Mouse (Mus musculus) ovary, postnatal 36 days (tissue): Measurements from ENCODE around the gene Enox1.
"Not testable (repeated sequence)": the region's sequence is repeated elsewhere in the genome, so short reads cannot be mapped to it uniquely, and the experiment has no call there.

Experiments used
- DNase-seq: peaks from one replicate; pipeline ENCODE4 v3.0.0; 2022; ENCODE audit warnings: low spot score, mixed read lengths

Gene Enox1

GRCm38 (mm10) chr14:77156222-77156910, at the start of gene Enox1:
Enox1 (plus strand) TSS chr14:77156763.
- peak; percentile 58 for DNase-seq

- not testable (repeated sequence) for DNase-seq
These were observed 45.9 kb upstream of the Enox1 start for GRCm38 (mm10) chr14:77110622-77111021.

GRCm38 (mm10) chr14:77130612-77131011, 26.0 kb upstream of the Enox1 start:
- no peak for DNase-seq

- DNase-seq, result no peak
These were observed 19.6 kb upstream of the Enox1 start for GRCm38 (mm10) chr14:77136936-77137335.

- peak; percentile 51 for DNase-seq
These were observed 15.0 kb upstream of the Enox1 start for GRCm38 (mm10) chr14:77141324-77142282.

- no peak for DNase-seq
These were observed 11.5 kb upstream of the Enox1 start for GRCm38 (mm10) chr14:77145103-77145502.

- DNase-seq, result no peak
These were observed 8.9 kb upstream of the Enox1 start for GRCm38 (mm10) chr14:77147635-77148034.

GRCm38 (mm10) chr14:77150556-77150955, 6.0 kb upstream of the Enox1 start:
- DNase-seq, result no peak

- DNase-seq, result no peak
These were observed 5.1 kb upstream of the Enox1 start for GRCm38 (mm10) chr14:77151431-77151830.

DNA sequence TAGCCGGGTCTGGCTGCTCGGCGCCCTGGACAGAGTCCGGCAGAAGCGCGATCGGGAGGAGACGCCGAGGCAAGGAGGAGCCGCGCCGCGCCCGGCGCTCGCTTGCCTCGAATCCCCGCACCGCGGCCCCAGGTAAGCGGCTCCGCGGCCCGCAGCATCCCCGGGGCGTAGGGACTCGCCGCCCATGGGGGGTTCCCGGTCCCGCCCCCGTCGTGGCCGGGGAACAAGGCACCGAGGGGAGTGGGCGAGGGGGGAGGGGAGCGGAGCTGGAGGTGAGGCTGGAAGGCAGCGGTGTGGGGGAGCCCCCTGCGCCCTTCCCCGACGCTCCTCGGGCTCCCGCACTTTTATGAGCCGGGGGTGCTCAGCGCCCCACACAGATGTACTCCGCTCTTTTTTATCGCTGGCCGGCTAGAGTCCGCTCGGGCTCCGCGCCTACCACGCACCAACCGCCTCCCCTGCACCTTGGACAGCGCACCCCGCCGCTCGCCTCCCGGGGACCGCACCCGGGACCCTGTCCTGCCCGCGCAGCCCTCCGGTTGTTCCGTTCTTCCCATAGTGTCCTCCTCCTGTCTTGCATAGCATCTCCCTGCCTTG, 445 bp downstream of the Enox1 start:
- peak; percentile 49 for DNase-seq

DNA sequence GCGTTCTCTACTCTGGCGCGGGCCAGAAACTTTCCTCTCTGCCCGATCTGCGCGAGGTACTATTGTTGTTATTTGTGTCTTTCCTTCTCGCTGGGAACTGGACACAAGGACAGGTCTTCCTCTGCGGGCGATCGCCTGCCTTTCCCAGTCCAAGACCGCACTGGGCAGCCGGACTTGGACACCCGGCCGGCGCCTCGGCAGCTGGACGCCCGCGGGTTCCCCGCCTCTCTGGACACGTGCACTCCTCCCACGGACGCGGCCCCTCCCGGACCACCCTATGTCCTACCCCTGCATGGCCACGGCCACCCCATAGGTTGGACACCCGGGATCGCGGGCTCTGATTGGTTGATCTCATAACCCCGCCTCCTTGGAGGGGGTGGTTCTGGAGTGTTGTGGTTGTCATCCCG, 945 bp downstream of the Enox1 start:
- peak; percentile 54 for DNase-seq

- DNase-seq, result no peak
These were observed 2.8 kb downstream of the Enox1 start for GRCm38 (mm10) chr14:77159397-77159796.

DNA sequence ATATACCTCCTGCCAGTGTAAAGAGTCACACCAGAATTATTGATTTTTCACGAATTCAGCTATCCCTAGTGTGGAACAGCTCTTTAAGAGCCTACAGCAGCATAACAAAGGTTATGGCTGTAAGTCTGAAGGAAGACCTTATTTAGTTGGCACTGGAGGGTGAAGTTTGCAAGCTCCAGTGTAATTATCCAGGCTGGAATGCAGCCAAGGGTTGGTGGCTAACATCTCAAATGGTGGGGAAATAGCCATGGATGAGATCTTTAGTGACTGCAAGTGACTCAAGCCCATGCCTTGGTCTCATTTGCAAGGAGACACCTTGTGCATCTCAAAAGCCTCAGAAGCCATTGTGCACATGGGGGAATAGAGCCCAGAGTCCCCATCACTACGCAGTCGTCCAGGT, 5.9 kb downstream of the Enox1 start:
- no peak for DNase-seq

DNA sequence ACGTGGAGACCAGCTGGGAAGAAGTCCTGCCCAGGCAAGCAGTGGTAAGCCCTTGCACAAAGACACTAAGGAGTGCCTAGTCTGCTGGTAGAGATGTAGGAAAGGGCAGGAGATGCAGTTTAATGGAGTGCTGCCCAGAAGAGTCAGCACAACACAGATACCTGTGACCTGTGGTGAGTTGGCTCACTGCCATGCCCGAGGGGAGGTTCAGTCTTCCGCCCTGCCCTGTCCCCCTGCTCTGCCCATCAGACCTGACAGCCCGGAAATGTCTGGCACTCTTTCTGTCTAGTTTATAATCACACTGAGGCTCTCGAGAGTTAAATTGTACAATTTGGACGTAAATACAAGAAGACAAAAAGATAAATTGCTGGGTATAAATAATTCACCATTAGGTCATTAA, 7.8 kb downstream of the Enox1 start:
- DNase-seq, result no peak

GRCm38 (mm10) chr14:77168161-77168560, 11.6 kb downstream of the Enox1 start:
- DNase-seq, result no peak

GRCm38 (mm10) chr14:77174491-77174890, 17.9 kb downstream of the Enox1 start:
- no peak for DNase-seq

DNA sequence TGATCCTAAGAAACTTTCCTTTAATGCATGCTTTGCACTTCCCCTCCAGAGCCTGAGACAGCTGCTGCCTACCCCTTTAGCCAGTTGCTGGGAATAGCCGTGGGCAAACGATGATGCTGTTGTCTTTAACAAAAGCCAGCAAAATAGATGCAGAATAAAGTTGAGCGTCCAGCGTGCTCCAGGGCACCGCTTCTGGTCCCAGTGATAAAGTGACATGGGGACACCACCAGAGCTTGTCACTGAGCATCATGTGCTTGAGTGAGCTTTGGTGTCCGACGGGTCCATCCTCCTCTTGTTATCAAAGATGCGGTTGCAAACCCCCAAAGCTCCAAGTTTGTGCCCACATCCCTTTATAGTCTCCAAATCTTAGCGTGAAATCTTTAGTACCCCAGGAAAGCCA, 18.4 kb downstream of the Enox1 start:
- DNase-seq, result no peak

- no peak for DNase-seq
These were observed 23.7 kb downstream of the Enox1 start for GRCm38 (mm10) chr14:77180241-77180640.

GRCm38 (mm10) chr14:77180753-77181374, 24.3 kb downstream of the Enox1 start:
- DNase-seq, result no peak

DNA sequence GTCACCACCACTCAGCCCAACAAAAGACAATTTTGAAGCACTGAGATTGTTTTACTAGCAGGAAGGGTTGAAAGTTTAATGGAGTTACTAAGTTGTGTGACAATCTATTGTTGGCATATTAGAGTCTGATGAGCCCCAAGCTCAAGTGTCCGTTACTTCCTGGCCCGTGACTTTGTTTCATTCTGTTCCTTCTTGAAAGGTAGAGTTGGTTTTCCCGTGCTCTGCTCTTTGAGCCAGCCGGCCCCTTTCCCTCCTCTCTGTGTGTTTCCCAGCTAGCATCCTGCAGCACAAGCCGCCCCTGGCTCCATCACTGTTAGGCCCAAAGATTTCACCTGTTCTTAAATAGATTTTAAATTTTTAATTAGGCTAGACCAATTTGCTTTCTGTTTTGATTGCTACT, 26.9 kb downstream of the Enox1 start:
- DNase-seq, result no peak

DNA sequence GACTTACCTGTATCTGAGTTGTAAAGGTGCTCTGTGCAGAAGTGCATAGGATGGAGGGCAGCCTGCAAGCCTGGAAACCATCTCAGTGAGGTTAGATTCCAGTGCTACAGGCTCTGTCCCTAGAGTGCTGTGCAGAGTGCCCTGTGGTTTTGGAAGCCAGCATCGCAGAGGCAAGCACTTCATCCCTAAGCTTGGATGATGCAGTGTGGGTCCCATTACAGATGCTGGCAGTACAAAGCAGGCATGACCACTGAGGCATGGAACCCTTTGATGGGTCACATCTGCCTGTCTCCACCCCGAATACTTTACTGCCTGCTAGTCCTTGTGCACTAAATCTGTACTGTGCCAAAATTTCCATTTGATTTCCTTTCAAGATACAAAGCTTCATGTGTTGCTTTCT, 33.6 kb downstream of the Enox1 start:
- DNase-seq, result no peak

DNA sequence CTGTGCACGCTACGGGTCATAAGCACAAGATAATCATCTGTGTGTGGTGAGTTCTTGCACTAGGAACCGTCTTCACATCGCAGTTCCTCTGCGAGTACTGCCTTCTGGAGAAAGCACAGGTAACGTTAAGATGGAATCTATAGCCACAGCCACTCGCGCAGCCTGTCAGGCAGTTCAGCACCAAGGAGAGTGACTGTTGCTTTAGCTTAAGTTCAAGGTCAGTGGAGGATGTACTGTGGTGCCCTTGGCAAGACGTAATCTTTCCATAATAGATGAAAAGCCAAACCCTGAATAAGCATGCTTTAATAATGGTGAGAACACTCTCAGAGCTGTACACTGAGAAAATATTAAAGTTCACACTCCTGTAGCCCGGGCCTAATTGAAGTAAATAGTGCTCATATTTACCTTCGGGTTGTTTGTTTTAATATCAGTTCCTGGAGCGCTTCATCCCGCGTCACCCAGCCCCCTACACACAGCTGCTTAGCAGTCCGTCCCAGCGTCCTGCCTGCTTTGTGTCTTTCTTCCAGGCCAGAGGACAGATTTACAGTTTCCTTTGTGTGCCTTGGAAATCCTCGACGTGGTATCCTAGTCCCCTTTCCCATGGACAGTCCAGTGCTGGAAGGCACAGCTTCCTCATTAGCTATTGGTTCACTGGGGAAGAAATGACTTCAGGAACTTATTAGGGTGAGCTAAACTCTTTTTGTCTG, 38.9 kb downstream of the Enox1 start:
- no peak for DNase-seq
